Mouse (Mus musculus) right cerebral cortex, postnatal 4 days (tissue): Measurements from ENCODE around the gene Tdgf1.
A peak's percentile ranks its signal among the peaks of the same experiment; 100 is the strongest.

Experiments
- DNase-seq: peaks from one replicate; pipeline ENCODE4 v3.0.0-alpha.2; 2022

Tdgf1 gene

GRCm38 (mm10) chr9:110945926-110946325 lies at the start of gene Tdgf1:
Gene Tdgf1 (minus strand): TSS chr9:110946158.
- no peak for DNase-seq

GRCm38 (mm10) chr9:110994716-110995172 lies 48.8 kb upstream of the Tdgf1 start:
- DNase-seq, result peak; percentile 69

GRCm38 (mm10) chr9:110993281-110993709 lies 47.3 kb upstream of the Tdgf1 start:
- no peak for DNase-seq

DNA sequence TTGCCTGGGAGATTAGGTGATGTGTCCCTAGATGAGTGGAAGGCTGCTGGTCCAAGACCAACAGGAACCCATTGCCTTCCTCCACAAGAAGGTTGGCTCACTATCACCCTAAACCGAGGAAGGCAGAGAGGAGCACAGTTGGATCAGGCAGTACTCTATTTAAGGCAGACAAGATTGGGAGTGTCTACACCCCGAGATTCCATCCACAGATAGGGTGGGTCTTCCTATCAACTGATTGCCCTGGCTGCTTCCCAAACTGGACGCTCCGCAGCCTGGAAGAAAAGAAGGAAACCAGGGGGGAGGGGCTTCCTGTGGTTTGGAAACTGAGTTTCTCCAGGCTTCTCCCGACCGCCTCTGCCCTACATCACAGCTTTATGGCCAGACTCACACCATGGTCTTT lies 44.2 kb upstream of the Tdgf1 start, which contains the start of gene Rtp3:
Gene Rtp3 (minus strand): TSS at position 380 of the 400 bp plus-strand sequence.
- DNase-seq, result no peak

- DNase-seq, result no peak
These were observed 43.6 kb upstream of the Tdgf1 start for GRCm38 (mm10) chr9:110989543-110989942.

DNA sequence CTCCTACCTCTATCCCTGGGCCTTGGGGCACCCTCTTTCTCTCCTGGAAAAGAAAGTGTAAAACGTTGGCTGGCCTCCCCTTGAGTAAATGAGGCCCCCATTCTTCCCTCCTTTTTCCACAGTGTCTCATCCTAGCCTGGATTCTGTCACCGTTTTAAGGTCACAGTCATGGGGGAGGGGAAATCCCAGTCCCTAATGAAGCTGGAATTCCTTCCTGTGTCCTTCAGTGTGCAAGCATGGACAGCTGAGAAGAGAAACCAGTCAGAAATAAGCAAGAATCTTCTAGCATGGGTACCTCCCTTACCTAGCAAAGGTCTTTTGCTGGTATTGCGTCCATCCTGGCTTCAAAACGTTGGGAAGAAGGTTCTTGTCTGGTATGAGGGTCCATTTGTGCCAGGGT lies 43.2 kb upstream of the Tdgf1 start:
- DNase-seq, result no peak

- no peak for DNase-seq
These were observed 42.1 kb upstream of the Tdgf1 start for GRCm38 (mm10) chr9:110988078-110988477.

DNA sequence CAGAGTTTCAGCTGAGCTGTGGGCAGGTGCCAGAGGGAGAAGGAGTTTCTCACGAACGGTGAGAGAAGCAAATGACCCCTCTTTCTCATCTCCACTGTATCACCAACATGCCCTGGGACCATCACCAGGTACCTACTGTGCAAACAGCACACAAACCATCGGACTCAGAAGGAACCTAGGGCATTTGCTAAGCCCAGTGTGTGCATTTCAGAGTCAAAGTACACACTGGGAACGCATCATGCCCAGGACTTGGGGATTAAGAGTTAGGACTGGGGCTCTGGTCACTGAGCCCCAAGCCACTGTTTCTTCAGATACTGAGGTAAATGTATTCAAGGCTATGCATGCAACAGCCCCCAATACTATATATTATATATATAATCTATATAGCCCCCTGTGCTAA lies 41.4 kb upstream of the Tdgf1 start:
- no peak for DNase-seq

GRCm38 (mm10) chr9:110985951-110986350 lies 40.0 kb upstream of the Tdgf1 start:
- DNase-seq, result no peak

DNA sequence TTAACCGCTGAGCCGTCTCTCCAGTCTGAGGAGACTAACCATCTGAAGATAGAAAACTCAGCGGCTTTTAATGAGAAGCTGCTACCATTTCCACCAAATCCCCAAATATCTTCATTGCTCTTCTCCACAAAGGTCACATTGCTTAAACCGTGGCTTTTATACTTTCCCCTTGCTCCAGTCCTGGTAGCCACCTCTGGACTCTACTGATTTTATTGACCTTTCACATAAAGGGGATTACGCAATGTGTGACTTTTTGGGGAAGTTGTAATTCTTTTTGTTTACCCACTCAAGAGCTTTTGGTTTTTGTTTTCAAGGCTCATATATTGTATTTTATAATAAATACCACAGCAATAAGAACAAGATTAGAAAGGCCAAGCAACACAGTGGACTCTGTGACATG lies 39.6 kb upstream of the Tdgf1 start:
- no peak for DNase-seq

DNA sequence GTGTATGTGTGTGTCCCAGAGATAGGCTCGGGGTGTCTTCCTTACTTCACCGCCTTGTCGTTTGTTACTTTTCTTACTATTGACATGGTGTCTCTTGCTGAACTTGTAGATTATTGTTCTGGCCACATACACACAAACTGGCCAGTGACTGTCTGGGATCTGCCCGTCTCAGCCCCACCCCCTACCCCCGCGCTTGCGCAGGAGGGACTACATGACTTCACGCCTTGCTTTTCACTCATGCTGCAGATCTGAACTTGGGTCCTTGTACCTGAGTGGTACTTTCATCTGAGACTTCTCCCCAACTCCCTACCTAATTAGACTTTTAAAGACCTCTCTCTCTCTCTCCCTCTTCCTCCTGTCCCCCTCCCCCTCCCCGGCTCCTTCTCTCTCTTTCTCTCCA lies 38.1 kb upstream of the Tdgf1 start:
- no peak for DNase-seq

GRCm38 (mm10) chr9:110982351-110982750 lies 36.4 kb upstream of the Tdgf1 start:
- DNase-seq, result no peak

DNA sequence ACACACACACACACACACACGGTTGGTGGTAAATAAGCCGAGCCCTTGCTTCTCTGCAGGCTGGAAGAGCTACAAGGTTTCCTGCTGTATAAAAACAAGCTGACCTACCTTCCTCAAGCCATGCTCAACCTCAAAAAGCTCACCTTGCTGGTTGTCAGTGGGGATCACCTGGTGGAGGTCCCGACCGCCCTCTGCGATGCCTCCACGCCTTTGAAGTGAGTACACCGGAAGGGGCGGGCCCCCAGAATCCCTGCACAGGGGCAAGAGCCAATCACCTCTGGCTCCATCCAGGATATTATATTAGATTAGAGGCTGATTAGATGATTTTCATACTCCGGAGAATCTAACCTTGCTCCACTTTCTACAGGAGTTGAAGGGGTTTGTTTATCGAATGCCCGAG lies 33.5 kb upstream of the Tdgf1 start:
- no peak for DNase-seq

GRCm38 (mm10) chr9:110965910-110966231 lies 19.9 kb upstream of the Tdgf1 start:
- no peak for DNase-seq

- DNase-seq, result no peak
These were observed 19.3 kb upstream of the Tdgf1 start for GRCm38 (mm10) chr9:110965062-110965909.

- DNase-seq, result no peak
These were observed 17.7 kb upstream of the Tdgf1 start for GRCm38 (mm10) chr9:110963566-110964115.

DNA sequence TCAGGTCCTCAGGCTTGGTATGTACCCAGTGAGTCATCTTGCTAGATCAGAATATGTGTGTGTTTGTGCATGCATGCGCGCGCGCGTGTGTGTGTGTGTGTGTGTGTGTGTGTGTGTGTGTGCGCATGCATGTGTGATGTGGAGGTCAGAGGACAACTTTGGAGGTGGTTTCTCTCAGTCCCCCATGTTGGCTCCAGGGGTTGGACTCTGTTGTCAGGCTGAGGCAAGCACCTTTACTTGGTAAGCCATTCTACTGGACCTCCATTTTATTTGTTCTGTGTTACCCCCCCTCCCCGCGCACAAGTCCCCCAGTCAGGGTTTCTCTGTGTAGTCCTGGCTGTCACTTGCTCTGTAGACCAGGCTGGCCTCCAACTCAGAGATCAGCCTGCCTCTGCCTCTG lies 15.4 kb upstream of the Tdgf1 start:
- DNase-seq, result no peak

- DNase-seq, result no peak
These were observed 14.5 kb upstream of the Tdgf1 start for GRCm38 (mm10) chr9:110960230-110961149.

DNA sequence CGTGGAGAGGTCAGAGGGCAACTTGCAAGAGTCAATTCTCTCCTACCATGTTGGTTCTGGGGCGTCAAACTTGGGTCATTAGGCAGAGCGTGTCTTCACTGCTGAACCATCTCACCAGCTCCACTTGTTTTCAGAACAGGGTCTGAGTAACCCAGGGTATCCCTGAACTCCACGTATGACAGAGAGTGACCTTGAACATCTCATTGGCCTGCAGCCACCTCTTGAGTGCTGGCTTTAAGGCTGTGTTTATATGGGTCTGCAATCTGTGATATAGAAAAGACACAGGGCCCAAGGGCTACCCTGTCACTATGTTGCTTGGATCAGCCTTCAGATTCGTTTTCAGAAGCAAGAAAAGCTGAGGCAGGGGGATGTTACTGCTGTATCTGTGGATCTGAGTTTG lies 13.7 kb upstream of the Tdgf1 start:
- no peak for DNase-seq

DNA sequence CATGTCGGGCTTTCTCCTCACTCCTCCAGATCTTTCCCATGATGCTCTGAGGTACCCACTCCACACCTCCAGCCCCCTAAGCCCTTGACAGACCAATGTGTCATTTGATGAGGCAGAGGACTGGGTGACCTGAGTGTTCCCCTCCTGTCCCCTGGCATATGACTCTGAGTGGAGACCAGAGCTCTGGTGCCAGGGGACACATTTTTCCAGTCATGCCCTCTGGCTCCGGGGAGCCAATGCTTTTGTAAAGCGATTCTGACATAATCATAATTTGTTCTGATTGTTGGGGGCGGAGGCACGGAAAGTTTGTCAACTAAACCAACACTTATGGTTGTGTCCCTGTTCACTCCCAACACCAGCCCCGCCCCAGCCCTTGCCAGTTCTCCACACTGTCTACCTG lies 10.0 kb upstream of the Tdgf1 start:
- DNase-seq, result no peak

DNA sequence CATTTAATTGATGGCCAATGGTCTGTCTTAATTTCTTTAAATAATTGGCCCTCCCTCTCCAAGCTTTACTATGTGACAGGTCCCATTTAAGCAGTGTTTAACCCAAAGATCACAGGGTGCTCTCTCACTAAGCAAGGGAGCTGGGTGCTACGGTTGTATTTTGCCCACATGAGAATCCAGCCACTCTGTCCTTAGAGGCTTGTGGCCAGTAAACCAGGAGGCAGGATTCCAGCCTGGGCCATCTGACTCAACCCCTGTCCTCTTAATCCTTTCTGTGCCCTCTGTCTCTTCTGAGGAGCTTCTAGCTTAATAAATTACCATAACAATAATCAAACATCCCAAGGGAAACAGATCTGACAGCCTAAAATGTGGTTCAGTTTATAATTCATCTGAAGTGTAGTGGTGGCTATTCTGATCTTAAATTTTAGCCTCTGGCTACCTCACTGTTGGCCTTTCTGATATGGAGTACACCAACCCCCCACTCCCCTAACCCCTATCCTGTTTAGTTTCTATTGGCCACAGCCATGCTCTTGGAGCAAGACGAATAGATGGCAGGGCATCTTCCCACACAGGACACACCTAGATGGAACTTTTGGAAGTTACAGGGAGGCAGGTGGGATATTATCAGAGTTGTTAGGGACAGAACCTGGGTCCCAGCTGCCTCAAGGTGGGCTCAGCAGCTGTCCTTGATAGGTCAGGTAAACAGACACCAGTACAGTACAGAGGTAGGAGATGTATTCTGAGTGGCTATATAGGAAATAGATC lies 8.9 kb upstream of the Tdgf1 start:
- DNase-seq, result no peak
